Mouse (Mus musculus): ENCODE results near the gene Pcnx2.

DNA sequence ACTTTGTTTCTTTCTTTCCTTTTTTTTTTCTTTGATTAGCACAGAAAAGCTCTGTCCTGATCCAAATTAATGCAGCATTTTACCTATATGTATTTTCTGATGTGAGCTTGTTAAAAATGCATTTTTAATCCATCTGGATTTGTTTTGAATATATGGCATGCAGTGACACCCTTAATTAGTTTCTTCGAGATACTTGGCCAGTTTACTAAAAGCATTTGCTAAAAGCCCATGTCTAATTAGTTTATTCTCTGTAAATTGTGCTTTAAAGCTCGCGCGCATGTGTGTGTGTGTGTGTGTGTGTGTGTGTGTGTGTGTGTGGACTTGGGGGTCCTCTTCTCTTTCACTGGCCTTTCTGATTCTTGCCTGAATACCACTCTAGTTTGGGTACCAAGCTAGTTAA, 159.2 kb downstream of the Pcnx2 start:
- TF ChIP-seq CTCF (IDR thresholded peaks at IDR 0.05; ENCODE audit: extremely low read depth, insufficient read depth, low read length) (no peak), POLR2A (IDR thresholded peaks at IDR 0.05; ENCODE audit: extremely low read depth, insufficient read depth, low read length) (no peak)
